Mouse (Mus musculus): ENCODE measurements around the gene 4933407L21Rik. TPM values are rescaled to one million over a fixed set of nuclear protein-coding genes. Genes with fewer than 3 reads are reported as not detected.

4933407L21Rik gene
- polyA plus RNA-seq, 1 experiment, result not detected

GRCm38 (mm10) chr1:85913078-85913755 lies 15.1 kb upstream of the 4933407L21Rik start:
- Histone ChIP-seq H3K9me3 (peaks cover 4% of the 10 kb centered on the region), H3K4me1 (peaks cover 13% of the 10 kb centered on the region), H3K27me3 (replicated peaks) (peaks cover 10% of the 10 kb centered on the region), H3K36me3 (replicated peaks; ENCODE audit: low read length) (peaks cover 6% of the 10 kb centered on the region), H3K4me3 (replicated peaks) (no peak overlapping the region)
- TF ChIP-seq FLI1 (IDR thresholded peaks at IDR 0.05; ENCODE audit: low read length), result no peak
- TF ChIP-seq GATA1 (IDR thresholded peaks at IDR 0.05; ENCODE audit: borderline replicate concordance, low read length), result no peak

- TF ChIP-seq GATA1 (IDR thresholded peaks at IDR 0.05; ENCODE audit: borderline replicate concordance, low read length) (no peak), FLI1 (IDR thresholded peaks at IDR 0.05; ENCODE audit: low read length) (no peak)
These were observed 12.4 kb upstream of the 4933407L21Rik start for GRCm38 (mm10) chr1:85915890-85916289.

GRCm38 (mm10) chr1:85916830-85917450 lies 11.3 kb upstream of the 4933407L21Rik start:
- Histone ChIP-seq H3K36me3 (replicated peaks; ENCODE audit: low read length) (no peaks in the 10 kb centered on the region), H3K4me3 (replicated peaks) (no peak overlapping the region), H3K9me3 (peaks cover 17% of the 10 kb centered on the region), H3K27me3 (replicated peaks) (peaks cover 22% of the 10 kb centered on the region), H3K4me1 (peaks cover 17% of the 10 kb centered on the region)
- TF ChIP-seq FLI1 (IDR thresholded peaks at IDR 0.05; ENCODE audit: low read length), result no peak
- TF ChIP-seq GATA1 (IDR thresholded peaks at IDR 0.05; ENCODE audit: borderline replicate concordance, low read length), result no peak

More at GRCm38 (mm10) chr1:85915890-85916289, 12.4 kb upstream of the 4933407L21Rik start:
- Histone ChIP-seq H3K4me1 (peaks cover 17% of the 10 kb centered on the region), H3K36me3 (replicated peaks; ENCODE audit: low read length) (no peaks in the 10 kb centered on the region), H3K4me3 (replicated peaks) (no peak overlapping the region), H3K27me3 (replicated peaks) (peaks cover 17% of the 10 kb centered on the region), H3K9me3 (peaks cover 18% of the 10 kb centered on the region)

GRCm38 (mm10) chr1:85919621-85920020 lies 8.7 kb upstream of the 4933407L21Rik start:
- peaks cover 4% of the 10 kb centered on the region; the same call in 1 of the 2 replicates for H3K4me1 ChIP-seq
- H3K36me3 ChIP-seq (replicated peaks; ENCODE audit: low read length), result no peaks in the 10 kb centered on the region
- no peak for TF ChIP-seq FLI1 (IDR thresholded peaks at IDR 0.05; ENCODE audit: low read length)
- TF ChIP-seq GATA1 (IDR thresholded peaks at IDR 0.05; ENCODE audit: borderline replicate concordance, low read length), result no peak
- H3K27me3 ChIP-seq (replicated peaks), result peaks cover 36% of the 10 kb centered on the region
- H3K9me3 ChIP-seq, result peaks cover 17% of the 10 kb centered on the region
- no peak overlapping the region for H3K4me3 ChIP-seq (replicated peaks)

GRCm38 (mm10) chr1:85921725-85922124 lies 6.6 kb upstream of the 4933407L21Rik start:
- Histone ChIP-seq H3K4me1 (peaks cover 4% of the 10 kb centered on the region; the same call in 1 of the 2 replicates), H3K9me3 (peaks cover 21% of the 10 kb centered on the region), H3K36me3 (replicated peaks; ENCODE audit: low read length) (no peaks in the 10 kb centered on the region), H3K4me3 (replicated peaks) (no peak overlapping the region), H3K27me3 (replicated peaks) (peaks cover 48% of the 10 kb centered on the region)
- no peak for TF ChIP-seq GATA1 (IDR thresholded peaks at IDR 0.05; ENCODE audit: borderline replicate concordance, low read length)
- TF ChIP-seq FLI1 (IDR thresholded peaks at IDR 0.05; ENCODE audit: low read length), result no peak

- H3K4me3 ChIP-seq (replicated peaks), result no peak overlapping the region
- H3K4me1 ChIP-seq, result peaks cover 4% of the 10 kb centered on the region; the same call in 1 of the 2 replicates
- H3K9me3 ChIP-seq, result peaks cover 21% of the 10 kb centered on the region
- H3K27me3 ChIP-seq (replicated peaks), result peaks cover 43% of the 10 kb centered on the region
- TF ChIP-seq GATA1 (IDR thresholded peaks at IDR 0.05; ENCODE audit: borderline replicate concordance, low read length), result no peak
- TF ChIP-seq FLI1 (IDR thresholded peaks at IDR 0.05; ENCODE audit: low read length), result no peak
- H3K36me3 ChIP-seq (replicated peaks; ENCODE audit: low read length), result no peaks in the 10 kb centered on the region
These were observed 6.0 kb upstream of the 4933407L21Rik start for GRCm38 (mm10) chr1:85922127-85922864.

GRCm38 (mm10) chr1:85922865-85923211 lies 5.4 kb upstream of the 4933407L21Rik start:
- H3K36me3 ChIP-seq (replicated peaks; ENCODE audit: low read length), result no peaks in the 10 kb centered on the region
- H3K4me3 ChIP-seq (replicated peaks), result no peak overlapping the region
- H3K27me3 ChIP-seq (replicated peaks), result peaks cover 46% of the 10 kb centered on the region
- TF ChIP-seq FLI1 (IDR thresholded peaks at IDR 0.05; ENCODE audit: low read length) (no peak), GATA1 (IDR thresholded peaks at IDR 0.05; ENCODE audit: borderline replicate concordance, low read length) (no peak)
- peaks cover 21% of the 10 kb centered on the region for H3K9me3 ChIP-seq
- peaks cover 4% of the 10 kb centered on the region; the same call in 1 of the 2 replicates for H3K4me1 ChIP-seq

- Histone ChIP-seq H3K36me3 (replicated peaks; ENCODE audit: low read length) (no peaks in the 10 kb centered on the region), H3K4me3 (replicated peaks) (no peak overlapping the region), H3K27me3 (replicated peaks) (peaks cover 54% of the 10 kb centered on the region), H3K9me3 (peaks cover 11% of the 10 kb centered on the region), H3K4me1 (no peaks in the 10 kb centered on the region)
- TF ChIP-seq GATA1 (IDR thresholded peaks at IDR 0.05; ENCODE audit: borderline replicate concordance, low read length), result no peak
- no peak for TF ChIP-seq FLI1 (IDR thresholded peaks at IDR 0.05; ENCODE audit: low read length)
These were observed 3.1 kb upstream of the 4933407L21Rik start for GRCm38 (mm10) chr1:85925183-85925582.

- no peak for TF ChIP-seq FLI1 (IDR thresholded peaks at IDR 0.05; ENCODE audit: low read length)
- TF ChIP-seq GATA1 (IDR thresholded peaks at IDR 0.05; ENCODE audit: borderline replicate concordance, low read length), result no peak
- no peaks in the 10 kb centered on the region for H3K36me3 ChIP-seq (replicated peaks; ENCODE audit: low read length)
- H3K9me3 ChIP-seq, result peaks cover 4% of the 10 kb centered on the region
- no peak overlapping the region for H3K4me3 ChIP-seq (replicated peaks)
- peaks cover 57% of the 10 kb centered on the region for H3K27me3 ChIP-seq (replicated peaks)
- peaks cover 6% of the 10 kb centered on the region for H3K4me1 ChIP-seq
These were observed 394 bp downstream of the 4933407L21Rik start for GRCm38 (mm10) chr1:85928688-85929065.
